Mouse (Mus musculus) kidney, adult 2 months (tissue): Measurements from ENCODE around the gene Zfp202.

Source experiments
- CTCF ChIP-seq: fragments of 200-500 bp; conservative IDR thresholded peaks from 2 replicates; pipeline ENCODE4 v1.5.1; 2011; ENCODE audit warnings: low read depth, mild to moderate bottlenecking, control low read depth, low read length, moderate library complexity, mixed read lengths; ENCODE audit not compliant: insufficient read depth, insufficient read length
- POLR2A ChIP-seq: fragments of 200-500 bp; IDR thresholded peaks from one replicate; pipeline ENCODE4 v1.6.1; 2011; ENCODE audit warnings: low read depth, low read length, control low read depth

- TF ChIP-seq CTCF, result no peak
- TF ChIP-seq POLR2A, result no peak
Observed at GRCm38 (mm10) chr9:40249106-40249505, 57.0 kb downstream of the Zfp202 start.
